Mouse (Mus musculus): Measurements from ENCODE around the gene Atp8b5.

- TF ChIP-seq CTCF (conservative IDR thresholded peaks at IDR 0.05; ENCODE audit: low read length) = no peak
- TF ChIP-seq NANOG (IDR thresholded peaks at IDR 0.05; ENCODE audit: borderline replicate concordance, low read length) = no peak
- no peak for TF ChIP-seq POU5F1 (IDR thresholded peaks at IDR 0.05; ENCODE audit: borderline replicate concordance, low read length)
Observed at GRCm38 (mm10) chr4:43231821-43232220, 35.1 kb upstream of the Atp8b5 start.

All from E14TG2a.4 (cell line).